Mouse (Mus musculus) brain, embryonic 18.5 days (tissue): Measurements from ENCODE around the gene Il22ra1.

Experiments used
- DNase-seq: peaks from one replicate; pipeline ENCODE4 v3.0.0-alpha.2; 2012; ENCODE audit warnings: low read depth, low spot score

Gene Il22ra1

GRCm38 (mm10) chr4:135770611-135771305, 42.8 kb downstream of the Il22ra1 start:
- DNase-seq = no peak

GRCm38 (mm10) chr4:135771592-135771991, 43.6 kb downstream of the Il22ra1 start:
- DNase-seq = no peak

DNA sequence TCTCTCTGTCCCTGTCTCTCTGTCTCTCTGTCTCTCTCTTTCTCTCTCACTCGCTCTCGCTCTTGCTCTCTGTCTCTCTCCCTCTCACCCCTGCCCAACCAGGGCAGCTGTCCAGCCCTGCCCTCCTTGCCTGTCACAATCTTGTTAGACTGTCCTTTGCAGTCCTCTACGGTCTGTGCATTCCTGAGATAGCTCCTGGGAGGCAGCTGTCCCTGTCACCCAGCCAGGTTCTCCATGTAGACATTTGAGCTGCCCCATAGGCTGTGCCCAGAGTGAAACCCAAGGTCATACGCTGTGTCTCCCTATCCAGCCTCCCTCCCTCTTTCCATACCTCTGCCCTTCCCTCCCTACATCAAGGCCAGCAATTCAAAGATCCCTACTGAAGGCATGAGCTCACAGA, 44.7 kb downstream of the Il22ra1 start:
- DNase-seq = no peak

DNA sequence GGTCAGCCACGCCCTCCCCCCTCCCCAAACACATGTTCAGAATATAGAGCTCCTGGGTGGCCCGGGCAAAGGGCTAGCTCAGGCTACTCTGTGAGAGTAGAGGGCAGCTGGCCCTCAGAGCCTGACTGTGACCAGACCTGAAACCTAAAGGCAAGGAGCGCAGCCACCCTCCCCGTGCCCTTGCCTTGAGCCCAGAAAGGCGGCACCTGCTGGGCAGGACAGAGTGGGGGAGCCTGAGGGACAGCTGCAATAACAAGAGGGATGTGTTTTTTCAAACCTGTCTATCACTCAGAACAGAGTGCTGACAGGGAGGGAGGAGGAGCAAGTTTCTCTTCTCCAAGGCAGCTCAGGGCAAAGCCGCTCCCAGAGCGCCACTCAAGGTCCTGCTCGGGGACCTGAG, 46.5 kb downstream of the Il22ra1 start:
- no peak for DNase-seq

GRCm38 (mm10) chr4:135776850-135777249, 48.9 kb downstream of the Il22ra1 start:
- DNase-seq = no peak

DNA sequence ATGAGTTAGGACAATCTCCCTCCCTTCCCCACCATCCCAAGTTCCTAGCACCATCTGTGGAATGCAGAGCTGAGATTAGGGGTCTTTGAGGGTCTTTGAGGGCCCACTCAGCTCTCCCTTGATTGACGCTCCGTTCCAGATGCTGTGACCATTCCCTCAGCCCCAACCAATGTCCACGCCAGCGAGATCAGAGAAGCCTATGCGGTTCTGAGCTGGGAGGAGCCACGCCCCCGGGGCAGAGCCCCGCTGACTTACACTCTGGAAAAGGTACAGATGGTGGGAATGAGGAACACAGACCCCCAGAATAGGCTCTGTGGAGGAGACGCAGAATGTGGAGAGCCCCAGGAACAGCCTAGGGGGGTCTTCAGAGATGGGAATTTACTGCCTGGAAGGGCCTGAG, 51.7 kb downstream of the Il22ra1 start:
- no peak for DNase-seq

- DNase-seq = no peak
These were observed 52.3 kb downstream of the Il22ra1 start for GRCm38 (mm10) chr4:135780255-135780654.

- DNase-seq = no peak
These were observed 53.3 kb downstream of the Il22ra1 start for GRCm38 (mm10) chr4:135781304-135781703.

DNA sequence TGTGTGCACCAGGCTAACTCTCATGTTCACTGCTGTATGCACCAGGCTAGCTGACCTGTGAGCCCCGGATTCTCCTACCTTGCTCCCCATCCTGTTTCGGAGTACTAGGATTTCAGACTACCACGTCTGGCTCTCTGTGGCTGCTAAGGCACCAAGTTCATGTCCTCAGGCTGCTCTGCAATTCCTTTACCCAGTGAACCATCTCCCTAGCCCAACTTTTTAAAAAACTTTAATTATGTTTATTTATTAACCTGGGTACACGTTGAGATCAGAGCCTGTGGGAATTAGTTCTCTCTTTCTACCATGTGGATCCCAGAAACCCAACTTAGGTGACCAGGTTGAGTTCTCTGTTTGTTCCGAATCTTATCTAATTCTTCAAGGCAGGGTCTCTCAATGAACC, 58.6 kb downstream of the Il22ra1 start:
- no peak for DNase-seq

DNA sequence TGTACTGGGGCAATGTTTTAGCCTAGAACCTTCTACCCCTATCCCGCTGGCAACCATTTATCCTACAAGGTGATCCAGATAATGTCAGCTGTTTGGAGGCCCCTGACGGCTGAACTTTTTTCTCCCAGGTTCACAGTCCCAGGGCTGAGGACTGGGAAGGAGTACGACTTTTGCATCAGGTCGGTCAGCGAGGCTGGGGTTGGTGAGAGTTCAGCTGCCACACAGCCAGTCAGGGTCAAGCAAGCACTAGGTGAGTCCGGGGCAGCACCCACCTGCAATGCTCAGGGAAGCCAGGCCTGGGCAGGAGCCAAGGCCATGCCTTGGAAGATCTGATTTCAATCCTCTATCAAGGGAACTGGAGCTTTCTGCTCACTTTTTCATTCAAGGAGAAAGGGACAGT, 59.3 kb downstream of the Il22ra1 start:
- no peak for DNase-seq

DNA sequence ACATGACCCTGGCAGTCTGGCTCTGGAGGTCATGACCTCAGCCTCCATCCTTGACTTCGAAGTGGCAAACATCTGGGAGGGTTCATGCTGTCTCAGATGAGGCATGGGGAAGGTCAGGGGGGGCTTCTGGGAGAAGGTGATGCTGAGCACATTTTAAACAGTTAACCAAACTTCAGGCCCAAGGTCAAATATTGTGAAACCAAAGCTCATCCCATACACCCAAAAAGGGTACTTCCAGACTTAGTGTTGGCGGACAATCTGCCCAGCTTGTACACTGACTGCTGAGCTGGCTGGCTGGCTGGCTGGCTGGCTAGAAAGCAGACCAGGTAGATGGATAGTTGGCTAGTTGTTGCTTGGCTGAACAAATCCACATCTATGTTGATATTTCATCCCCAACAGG, 61.2 kb downstream of the Il22ra1 start:
- DNase-seq = no peak

DNA sequence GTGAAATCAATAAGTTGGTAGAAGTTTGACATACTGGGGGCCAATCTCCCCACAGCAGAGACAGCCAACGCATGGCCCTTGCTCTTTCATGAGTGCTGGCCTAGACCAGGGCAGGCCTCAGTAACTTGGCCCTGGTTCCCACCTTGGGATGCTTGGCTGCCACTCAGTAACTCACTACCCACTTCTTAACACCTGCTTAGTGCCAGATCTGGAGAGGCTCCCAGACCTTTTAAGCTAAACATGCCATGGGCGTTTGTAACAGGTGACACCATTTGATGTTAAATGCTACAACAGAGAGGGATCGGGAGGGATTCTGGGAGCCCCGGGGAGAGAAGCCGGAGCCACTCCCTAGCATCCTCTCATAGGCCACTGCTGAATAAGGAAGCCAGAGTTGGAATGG, 64.8 kb downstream of the Il22ra1 start:
- no peak for DNase-seq

DNA sequence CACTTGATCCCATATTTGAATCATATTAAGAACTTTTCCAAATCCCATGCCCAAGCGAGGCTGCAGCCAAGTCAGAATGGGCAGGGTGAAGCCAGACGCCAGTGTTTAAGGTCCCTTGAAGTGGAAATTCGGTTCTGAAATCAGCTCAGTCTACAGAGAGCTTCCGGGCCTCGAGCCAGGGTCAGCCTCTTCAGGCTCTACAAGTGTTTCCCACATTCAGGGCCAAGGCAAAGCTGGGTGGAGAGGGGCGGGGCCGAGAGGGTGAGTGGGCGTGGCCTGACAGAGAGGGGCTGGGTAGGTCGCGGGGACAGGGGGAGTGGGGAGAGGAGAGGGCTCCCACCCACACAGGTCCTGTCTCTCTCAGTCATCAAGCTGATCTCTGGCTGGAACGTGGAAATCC, 70.0 kb downstream of the Il22ra1 start:
- DNase-seq = no peak

GRCm38 (mm10) chr4:135801543-135801942, 73.6 kb downstream of the Il22ra1 start:
- peak; percentile 40 for DNase-seq
